ENCODE assay signal across 25 mouse cellular contexts in the genomic region with DNA sequence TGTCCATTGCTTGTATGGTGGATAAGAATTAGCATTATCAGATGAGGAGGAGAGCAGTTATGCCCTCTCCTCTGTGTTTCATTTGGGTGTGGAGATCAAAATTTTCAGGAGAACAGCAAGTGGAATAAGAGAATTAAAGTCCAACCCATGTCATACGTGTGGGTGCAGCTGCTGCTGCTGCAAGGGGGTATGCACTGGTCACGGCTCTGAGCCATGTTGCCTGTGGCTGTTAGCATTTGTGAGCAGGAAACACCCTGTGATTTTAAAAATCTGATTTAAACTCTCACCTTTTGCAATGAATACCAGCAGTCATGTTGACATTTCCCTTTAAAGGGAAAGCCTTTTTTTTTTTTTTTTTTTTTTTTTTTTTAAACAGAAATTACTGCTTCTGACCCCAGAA.
"Had no signal": no experiment of that assay in that cellular context is flagged by ENCODE, and none has a peak within 500 bp of the region (broad histone marks: within the 10 kb centered on the region; RNA-seq: fewer than 3 reads in every experiment).

No protein-coding gene starts in this region.

- H3K4me3 ChIP-seq: embryonic facial prominence, embryonic 10.5 days; embryonic facial prominence, embryonic 12.5 days; embryonic facial prominence, embryonic 13.5 days; embryonic facial prominence, embryonic 15.5 days; erythroblast, embryonic 14.5 days; forebrain, embryonic 10.5 days; forebrain, embryonic 12.5 days; forebrain, embryonic 13.5 days; forebrain, embryonic 15.5 days; gastrocnemius, adult 2 months; heart, adult 2 months had no signal

- H3K27me3 ChIP-seq: embryonic facial prominence, embryonic 12.5 days; embryonic facial prominence, embryonic 13.5 days; embryonic facial prominence, embryonic 15.5 days; forebrain, embryonic 12.5 days; forebrain, embryonic 13.5 days; forebrain, embryonic 15.5 days had no signal

- DNase-seq: cerebellum, adult 8-10 months; cerebellum, adult 9-10 months; cerebellum, adult 9-11 months; cerebellum, postnatal 10 days; cerebellum, postnatal 14 days; cerebellum, postnatal 25 days; cerebellum, postnatal 36 days; embryo, embryonic 11 days; forebrain, postnatal 0 days; gastrocnemius, adult 2 months; gastrocnemius, postnatal 10 days; gastrocnemius, postnatal 14 days; gastrocnemius, postnatal 25 days; gastrocnemius, postnatal 36 days; heart, adult 18-20 months; heart, adult 2 months had no signal

- H3K36me3 ChIP-seq: embryonic facial prominence, embryonic 10.5 days; embryonic facial prominence, embryonic 12.5 days; embryonic facial prominence, embryonic 13.5 days; embryonic facial prominence, embryonic 15.5 days; forebrain, embryonic 10.5 days; forebrain, embryonic 12.5 days; forebrain, embryonic 15.5 days had no signal

- H3K4me2 ChIP-seq: embryonic facial prominence, embryonic 12.5 days; embryonic facial prominence, embryonic 13.5 days; embryonic facial prominence, embryonic 15.5 days; forebrain, embryonic 12.5 days; forebrain, embryonic 13.5 days; forebrain, embryonic 15.5 days had no signal
